Mouse (Mus musculus): ENCODE data around the gene Etv3. TPM values are rescaled to one million over a fixed set of nuclear protein-coding genes. Genes with fewer than 3 reads are reported as not detected.

Gene Etv3
- polyA plus RNA-seq, 1 experiment: 4.6 TPM

- no peaks in the 10 kb centered on the region for H3K79me2 ChIP-seq (ENCODE audit: control insufficient read depth, insufficient read depth)
- no peak overlapping the region for H3K4me3 ChIP-seq
- H3K27me3 ChIP-seq (ENCODE audit: control insufficient read depth, insufficient read depth, insufficient read length): no peaks in the 10 kb centered on the region
- H3ac ChIP-seq (ENCODE audit: control insufficient read depth, insufficient read length): no peak overlapping the region
- H3K36me3 ChIP-seq (ENCODE audit: control insufficient read depth, insufficient read depth): no peaks in the 10 kb centered on the region
- TF ChIP-seq POLR2A (IDR thresholded peaks at IDR 0.05; ENCODE audit: insufficient read length, low read depth): no peak
- no peak for TF ChIP-seq SRF (IDR thresholded peaks at IDR 0.05; ENCODE audit: control insufficient read depth, insufficient read length, low read depth)
- TF ChIP-seq POLR2AphosphoS2 (IDR thresholded peaks at IDR 0.05; ENCODE audit: insufficient read length, low read depth): no peak
- no peak for TF ChIP-seq CEBPB (IDR thresholded peaks at IDR 0.05; ENCODE audit: insufficient read depth, poor library complexity, severe bottlenecking)
- TF ChIP-seq REST (IDR thresholded peaks at IDR 0.05; ENCODE audit: insufficient read depth, insufficient read length): no peak
- no peak for TF ChIP-seq TCF3 (IDR thresholded peaks at IDR 0.05; ENCODE audit: insufficient read length, low read depth)
- no peak for TF ChIP-seq MYOG (IDR thresholded peaks at IDR 0.05; ENCODE audit: control insufficient read depth in 1 of 3, insufficient read depth in 1 of 3, insufficient read length in 2 of 3, low read depth in 2 of 3)
- no peak for TF ChIP-seq MYOD1 (IDR thresholded peaks at IDR 0.05; ENCODE audit: control insufficient read depth in 1 of 3, insufficient read length in 2 of 3, low read depth in 2 of 3)
- H3K4me2 ChIP-seq (ENCODE audit: low read depth): no peak overlapping the region
Observed at GRCm38 (mm10) chr3:87509061-87509460, 16.1 kb upstream of the Etv3 start.

GRCm38 (mm10) chr3:87510832-87511231, 14.4 kb upstream of the Etv3 start:
- Histone ChIP-seq H3K4me2 (ENCODE audit: low read depth) (no peak overlapping the region), H3K79me2 (ENCODE audit: control insufficient read depth, insufficient read depth) (no peaks in the 10 kb centered on the region), H3ac (ENCODE audit: control insufficient read depth, insufficient read length) (no peak overlapping the region), H3K4me3 (no peak overlapping the region), H3K36me3 (ENCODE audit: control insufficient read depth, insufficient read depth) (no peaks in the 10 kb centered on the region), H3K27me3 (ENCODE audit: control insufficient read depth, insufficient read depth, insufficient read length) (no peaks in the 10 kb centered on the region)
- TF ChIP-seq REST (IDR thresholded peaks at IDR 0.05; ENCODE audit: insufficient read depth, insufficient read length) (no peak), MYOG (IDR thresholded peaks at IDR 0.05; ENCODE audit: control insufficient read depth in 1 of 3, insufficient read depth in 1 of 3, insufficient read length in 2 of 3, low read depth in 2 of 3) (no peak), SRF (IDR thresholded peaks at IDR 0.05; ENCODE audit: control insufficient read depth, insufficient read length, low read depth) (no peak), MYOD1 (IDR thresholded peaks at IDR 0.05; ENCODE audit: control insufficient read depth in 1 of 3, insufficient read length in 2 of 3, low read depth in 2 of 3) (no peak), MAX (IDR thresholded peaks at IDR 0.05; ENCODE audit: low read depth) (no peak), E2F4 (IDR thresholded peaks at IDR 0.05; ENCODE audit: insufficient read depth) (no peak), POLR2AphosphoS2 (IDR thresholded peaks at IDR 0.05; ENCODE audit: insufficient read length, low read depth) (no peak), CEBPB (IDR thresholded peaks at IDR 0.05; ENCODE audit: insufficient read depth, poor library complexity, severe bottlenecking) (no peak), TCF12 (IDR thresholded peaks at IDR 0.05; ENCODE audit: insufficient read depth, poor library complexity, severe bottlenecking) (no peak), POLR2A (IDR thresholded peaks at IDR 0.05; ENCODE audit: insufficient read length, low read depth) (no peak), TCF3 (IDR thresholded peaks at IDR 0.05; ENCODE audit: insufficient read length, low read depth) (no peak), USF1 (IDR thresholded peaks at IDR 0.05; ENCODE audit: low read depth) (no peak)

- H3K4me3 ChIP-seq: no peak overlapping the region
- no peak overlapping the region for H3ac ChIP-seq (ENCODE audit: control insufficient read depth, insufficient read length)
- H3K79me2 ChIP-seq (ENCODE audit: control insufficient read depth, insufficient read depth): no peaks in the 10 kb centered on the region
- no peak for TF ChIP-seq TCF12 (IDR thresholded peaks at IDR 0.05; ENCODE audit: insufficient read depth, poor library complexity, severe bottlenecking)
- TF ChIP-seq MYOD1 (IDR thresholded peaks at IDR 0.05; ENCODE audit: control insufficient read depth in 1 of 3, insufficient read length in 2 of 3, low read depth in 2 of 3): peak in 1 of 3 experiments; percentile 46
- no peaks in the 10 kb centered on the region for H3K27me3 ChIP-seq (ENCODE audit: control insufficient read depth, insufficient read depth, insufficient read length)
- H3K4me2 ChIP-seq (ENCODE audit: low read depth): peak overlapping the region; percentile 21
- H3K36me3 ChIP-seq (ENCODE audit: control insufficient read depth, insufficient read depth): no peaks in the 10 kb centered on the region
Observed at GRCm38 (mm10) chr3:87511971-87512765, 13.0 kb upstream of the Etv3 start.

- H3K79me2 ChIP-seq (ENCODE audit: control insufficient read depth, insufficient read depth): no peaks in the 10 kb centered on the region
- H3K27me3 ChIP-seq (ENCODE audit: control insufficient read depth, insufficient read depth, insufficient read length): peaks cover 27% of the 10 kb centered on the region
- no peaks in the 10 kb centered on the region for H3K36me3 ChIP-seq (ENCODE audit: control insufficient read depth, insufficient read depth)
- TF ChIP-seq REST (IDR thresholded peaks at IDR 0.05; ENCODE audit: insufficient read depth, insufficient read length) (no peak), TCF12 (IDR thresholded peaks at IDR 0.05; ENCODE audit: insufficient read depth, poor library complexity, severe bottlenecking) (no peak), MAX (IDR thresholded peaks at IDR 0.05; ENCODE audit: low read depth) (no peak), MYOD1 (IDR thresholded peaks at IDR 0.05; ENCODE audit: control insufficient read depth in 1 of 3, insufficient read length in 2 of 3, low read depth in 2 of 3) (no peak), POLR2A (IDR thresholded peaks at IDR 0.05; ENCODE audit: insufficient read length, low read depth) (no peak), POLR2AphosphoS2 (IDR thresholded peaks at IDR 0.05; ENCODE audit: insufficient read length, low read depth) (no peak), SRF (IDR thresholded peaks at IDR 0.05; ENCODE audit: control insufficient read depth, insufficient read length, low read depth) (no peak), E2F4 (IDR thresholded peaks at IDR 0.05; ENCODE audit: insufficient read depth) (no peak), CEBPB (IDR thresholded peaks at IDR 0.05; ENCODE audit: insufficient read depth, poor library complexity, severe bottlenecking) (no peak), MYOG (IDR thresholded peaks at IDR 0.05; ENCODE audit: control insufficient read depth in 1 of 3, insufficient read depth in 1 of 3, insufficient read length in 2 of 3, low read depth in 2 of 3) (no peak), USF1 (IDR thresholded peaks at IDR 0.05; ENCODE audit: low read depth) (no peak), TCF3 (IDR thresholded peaks at IDR 0.05; ENCODE audit: insufficient read length, low read depth) (no peak)
- no peak overlapping the region for H3K4me3 ChIP-seq
- no peak overlapping the region for H3ac ChIP-seq (ENCODE audit: control insufficient read depth, insufficient read length)
- peak overlapping the region; percentile 38 for H3K4me2 ChIP-seq (ENCODE audit: low read depth)
Observed at GRCm38 (mm10) chr3:87515567-87516081, 9.6 kb upstream of the Etv3 start.

All from myocyte (in vitro differentiated cells).